Mouse (Mus musculus): Measurements from ENCODE around the gene Aknad1.

- no peak for TF ChIP-seq POLR2A (IDR thresholded peaks at IDR 0.05; ENCODE audit: low read depth, low read length)
- TF ChIP-seq CTCF (IDR thresholded peaks at IDR 0.05; ENCODE audit: borderline replicate concordance, insufficient read depth, low read length): no peak
Observed at GRCm38 (mm10) chr3:108757570-108757969, 18.1 kb downstream of the Aknad1 start.

Data from embryonic fibroblast, embryonic 13.5 days (primary cell).